Mouse (Mus musculus): ENCODE measurements around the gene Ace2. TPM values are rescaled to one million over a fixed set of nuclear protein-coding genes. Genes with fewer than 3 reads are reported as not detected.
A peak's percentile ranks its signal among the peaks of the same experiment; 100 is the strongest.

The Ace2 gene
- 62.6 and 62.8 TPM in 2 replicates for polyA plus RNA-seq (2015; fragmentation: Nextera tagmentation; extraction: Ambion mirVana)

DNA sequence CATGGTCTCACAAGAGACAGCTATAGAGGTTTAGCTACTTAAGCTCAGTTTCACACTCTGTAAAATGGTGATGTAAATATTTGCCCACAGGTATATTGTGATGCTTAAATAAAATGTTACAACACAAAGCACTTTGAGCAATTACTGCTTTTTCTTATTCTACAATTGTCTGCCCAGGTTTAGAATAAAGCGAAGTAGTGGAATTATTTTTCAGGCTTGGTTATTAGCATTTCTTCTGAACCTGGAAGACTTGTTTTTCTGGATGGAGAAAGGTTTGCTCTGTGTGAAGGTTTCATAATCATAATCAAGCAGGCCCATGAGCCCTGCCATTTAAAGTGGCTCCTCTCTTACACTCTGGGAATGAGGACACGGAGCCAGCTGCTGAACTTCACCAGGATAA is at the start of gene Ace2:
Gene Ace2 (plus strand): TSS at position 301 of the 400 bp plus-strand sequence.
- no peak within 1 kb of the TSS for H3K9ac ChIP-seq
- H3K27me3 ChIP-seq = peaks cover 37% of the 10 kb centered on the region; the same call in 1 of the 2 replicates
- no peaks in the 10 kb centered on the region for H3K9me3 ChIP-seq (replicated peaks)
- ATAC-seq (replicated peaks; ENCODE audit: low FRiP score) = no peak
- no peak within 1 kb of the TSS for H3K27ac ChIP-seq
- no peaks in the 10 kb centered on the region for H3K4me1 ChIP-seq
- 84% methylated on average over 2 of the region's 2 CpGs for WGBS
- H3K4me2 ChIP-seq = no peak within 1 kb of the TSS
- no peaks in the 10 kb centered on the region for H3K36me3 ChIP-seq
- no peak within 1 kb of the TSS for H3K4me3 ChIP-seq (replicated peaks)

DNA sequence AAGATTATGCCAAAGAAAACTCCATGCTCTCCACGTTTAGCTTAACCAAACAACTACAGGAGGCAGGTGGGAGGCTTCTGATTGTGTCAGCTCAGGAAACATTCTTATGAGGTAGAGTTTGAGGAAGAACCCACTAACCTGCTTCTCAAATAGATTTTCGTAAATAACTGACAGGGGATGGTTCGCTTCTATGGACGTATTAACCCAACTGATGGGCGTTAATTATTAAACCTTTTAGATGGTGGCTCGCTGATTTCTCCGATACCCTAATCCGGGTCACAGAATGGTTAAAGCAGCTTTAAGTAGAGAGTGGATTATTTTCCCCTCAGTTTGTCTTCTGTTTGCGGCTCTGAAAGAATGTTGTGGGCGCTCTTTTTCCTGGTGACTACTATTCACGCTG is 49.2 kb upstream of the Ace2 start:
- Histone ChIP-seq H3K4me2 (no peak overlapping the region), H3K9me3 (replicated peaks) (no peaks in the 10 kb centered on the region), H3K27me3 (peaks cover 36% of the 10 kb centered on the region), H3K36me3 (no peaks in the 10 kb centered on the region), H3K4me1 (no peaks in the 10 kb centered on the region), H3K27ac (peak overlapping the region; percentile 18; the same call in 1 of the 2 replicates), H3K9ac (no peak overlapping the region), H3K4me3 (replicated peaks) (no peak overlapping the region)
- 0 out of 2 replicates have a peak, but pooled peaks have one; percentile 18 for ATAC-seq (replicated peaks; ENCODE audit: low FRiP score)
- WGBS = 69% methylated on average over 11 of the region's 11 CpGs

DNA sequence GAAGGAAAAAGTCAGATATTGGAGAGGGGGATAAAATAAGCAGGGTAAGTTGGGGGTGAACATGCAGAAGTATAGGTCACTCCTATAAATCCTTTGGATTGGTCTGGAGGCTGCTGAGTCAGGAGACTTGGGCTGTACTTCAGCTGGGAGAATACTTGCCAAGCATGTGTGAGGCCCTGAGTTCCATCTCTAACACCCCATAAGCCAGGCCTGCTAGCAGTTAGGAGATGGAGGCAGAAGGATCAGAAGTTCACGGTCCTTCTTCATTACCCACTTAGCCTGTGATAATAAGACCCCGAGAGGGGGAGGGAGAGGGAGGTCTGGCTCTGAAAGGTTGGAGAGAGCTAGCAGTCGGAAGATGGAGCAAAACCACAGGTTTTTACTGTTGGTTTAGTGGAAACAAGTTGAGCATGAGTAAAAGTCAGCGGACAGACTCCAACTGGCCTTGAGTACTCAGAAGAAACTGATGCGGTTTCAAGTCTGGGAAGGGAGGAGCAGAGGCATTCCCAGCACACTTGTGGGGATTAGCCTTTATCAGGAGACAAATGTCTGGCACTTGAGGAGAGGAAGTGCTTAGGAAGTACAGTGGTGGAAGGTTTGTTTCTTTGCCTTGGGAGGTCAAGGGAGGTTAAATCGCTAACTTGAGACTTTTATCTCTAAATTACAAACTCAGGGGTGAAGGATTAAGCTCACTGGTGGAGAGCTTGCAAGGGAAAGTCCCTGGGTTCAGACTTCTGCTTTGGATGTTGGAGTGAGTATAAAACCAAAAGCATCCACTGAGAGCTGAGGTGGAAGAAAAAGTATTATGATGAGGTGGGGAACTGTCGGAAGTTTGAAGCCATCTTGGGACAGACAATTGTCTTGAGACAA is 46.6 kb upstream of the Ace2 start:
- H3K9ac ChIP-seq = no peak overlapping the region
- no peak overlapping the region for H3K4me3 ChIP-seq (replicated peaks)
- no peaks in the 10 kb centered on the region for H3K9me3 ChIP-seq (replicated peaks)
- peaks cover 40% of the 10 kb centered on the region for H3K27me3 ChIP-seq
- WGBS = 46% methylated on average over 7 of the region's 7 CpGs
- no peaks in the 10 kb centered on the region for H3K36me3 ChIP-seq
- no peak for ATAC-seq (replicated peaks; ENCODE audit: low FRiP score)
- no peak overlapping the region for H3K27ac ChIP-seq
- no peak overlapping the region for H3K4me2 ChIP-seq
- no peaks in the 10 kb centered on the region for H3K4me1 ChIP-seq

DNA sequence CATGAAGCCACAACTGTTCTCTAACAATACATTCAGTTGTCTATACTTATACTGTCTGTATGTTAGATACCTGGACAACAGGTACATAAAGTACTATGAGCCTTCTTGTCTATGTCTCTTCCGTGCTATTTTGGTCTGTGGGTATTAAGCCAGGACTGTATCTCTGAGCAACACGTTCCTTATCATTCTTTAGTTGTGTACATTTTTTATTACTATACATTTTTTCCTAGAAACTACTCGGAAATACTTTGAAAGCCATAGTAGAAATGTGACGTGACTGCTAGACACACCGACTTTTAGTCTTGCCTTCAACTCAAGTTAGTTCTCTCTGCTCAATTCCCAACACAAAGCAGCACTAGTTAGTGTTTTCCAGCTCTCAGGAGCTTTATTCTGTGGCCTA is 45.7 kb upstream of the Ace2 start:
- Histone ChIP-seq H3K9me3 (replicated peaks) (no peaks in the 10 kb centered on the region), H3K27ac (no peak overlapping the region), H3K4me2 (no peak overlapping the region), H3K9ac (no peak overlapping the region), H3K36me3 (no peaks in the 10 kb centered on the region), H3K27me3 (peaks cover 40% of the 10 kb centered on the region), H3K4me3 (replicated peaks) (no peak overlapping the region), H3K4me1 (no peaks in the 10 kb centered on the region)
- WGBS = 83% methylated on average over 5 of the region's 5 CpGs
- ATAC-seq (replicated peaks; ENCODE audit: low FRiP score) = no peak

DNA sequence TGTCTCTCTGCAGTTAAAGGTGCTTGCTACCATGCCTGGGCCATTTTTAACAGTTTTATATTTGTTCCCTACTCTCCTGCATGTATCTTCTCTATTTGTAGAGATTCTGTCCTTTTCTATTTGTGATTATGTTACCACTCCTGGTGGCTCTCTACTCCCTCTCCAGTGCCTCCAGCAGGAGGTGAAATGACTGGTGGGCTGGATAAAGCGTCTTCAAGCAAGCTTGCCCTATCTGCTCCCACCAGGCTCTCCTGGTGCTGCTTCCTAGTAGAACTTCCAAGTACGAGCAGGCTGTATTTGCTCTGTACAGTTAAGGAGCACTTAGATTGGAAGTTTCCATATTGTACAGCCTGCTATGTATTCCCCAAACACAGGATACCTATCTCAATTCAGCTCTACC is 43.3 kb upstream of the Ace2 start:
- H3K4me3 ChIP-seq (replicated peaks) = no peak overlapping the region
- no peak overlapping the region for H3K9ac ChIP-seq
- no peaks in the 10 kb centered on the region for H3K36me3 ChIP-seq
- no peaks in the 10 kb centered on the region for H3K9me3 ChIP-seq (replicated peaks)
- no peaks in the 10 kb centered on the region for H3K4me1 ChIP-seq
- H3K27ac ChIP-seq = no peak overlapping the region
- ATAC-seq (replicated peaks; ENCODE audit: low FRiP score) = no peak
- H3K4me2 ChIP-seq = no peak overlapping the region
- 80% methylated on average over 2 of the region's 2 CpGs for WGBS
- peaks cover 46% of the 10 kb centered on the region for H3K27me3 ChIP-seq

DNA sequence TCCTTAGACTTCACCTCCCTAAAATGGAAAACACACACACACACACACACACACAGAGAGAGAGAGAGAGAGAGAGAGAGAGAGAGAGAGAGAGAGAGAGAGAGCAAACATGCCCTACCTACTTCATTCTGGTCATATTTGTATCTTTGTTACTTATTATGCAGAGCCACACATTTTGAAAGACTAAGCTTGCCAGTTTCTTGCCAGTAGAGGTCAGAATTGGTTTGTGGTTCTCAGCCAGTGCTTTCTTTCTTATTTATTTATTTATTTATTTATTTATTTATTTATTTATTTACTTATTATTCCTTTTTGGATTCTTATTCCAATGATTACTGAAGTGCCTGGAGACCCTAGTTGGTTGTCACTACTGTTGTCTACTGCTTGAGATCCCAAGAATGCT is 37.6 kb upstream of the Ace2 start:
- Histone ChIP-seq H3K27me3 (peaks cover 26% of the 10 kb centered on the region), H3K4me1 (0 out of 2 replicates have a peak, but pooled peaks cover 3% of the 10 kb centered on the region), H3K36me3 (no peaks in the 10 kb centered on the region), H3K4me2 (no peak overlapping the region), H3K4me3 (replicated peaks) (no peak overlapping the region), H3K9ac (no peak overlapping the region), H3K9me3 (replicated peaks) (no peaks in the 10 kb centered on the region), H3K27ac (no peak overlapping the region)
- no peak for ATAC-seq (replicated peaks; ENCODE audit: low FRiP score)

DNA sequence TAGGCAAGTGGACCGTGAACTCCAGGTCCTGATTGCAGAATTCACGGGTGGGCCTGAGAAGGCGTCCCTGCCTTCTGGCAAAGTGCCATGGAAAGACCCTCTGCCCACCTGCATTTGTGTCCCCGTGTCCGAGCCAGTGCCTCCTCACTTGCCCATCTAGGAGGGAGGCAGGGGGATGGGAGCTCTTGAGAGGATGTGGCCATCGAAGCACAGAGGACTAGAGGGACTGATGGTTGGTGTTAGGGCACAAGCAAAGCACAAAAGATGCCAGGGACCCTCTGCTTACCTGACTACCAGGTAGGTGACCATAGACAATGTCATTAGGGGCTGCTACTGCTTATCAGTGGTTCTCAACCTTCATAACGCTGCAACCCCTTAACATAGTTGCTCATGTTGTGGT is 36.9 kb upstream of the Ace2 start:
- H3K9ac ChIP-seq = no peak overlapping the region
- no peak overlapping the region for H3K4me3 ChIP-seq (replicated peaks)
- no peaks in the 10 kb centered on the region for H3K36me3 ChIP-seq
- peaks cover 29% of the 10 kb centered on the region for H3K27me3 ChIP-seq
- no peak for ATAC-seq (replicated peaks; ENCODE audit: low FRiP score)
- WGBS = 82% methylated on average over 7 of the region's 7 CpGs
- H3K9me3 ChIP-seq (replicated peaks) = no peaks in the 10 kb centered on the region
- 0 out of 2 replicates have a peak, but pooled peaks cover 3% of the 10 kb centered on the region for H3K4me1 ChIP-seq
- H3K4me2 ChIP-seq = no peak overlapping the region
- no peak overlapping the region for H3K27ac ChIP-seq

DNA sequence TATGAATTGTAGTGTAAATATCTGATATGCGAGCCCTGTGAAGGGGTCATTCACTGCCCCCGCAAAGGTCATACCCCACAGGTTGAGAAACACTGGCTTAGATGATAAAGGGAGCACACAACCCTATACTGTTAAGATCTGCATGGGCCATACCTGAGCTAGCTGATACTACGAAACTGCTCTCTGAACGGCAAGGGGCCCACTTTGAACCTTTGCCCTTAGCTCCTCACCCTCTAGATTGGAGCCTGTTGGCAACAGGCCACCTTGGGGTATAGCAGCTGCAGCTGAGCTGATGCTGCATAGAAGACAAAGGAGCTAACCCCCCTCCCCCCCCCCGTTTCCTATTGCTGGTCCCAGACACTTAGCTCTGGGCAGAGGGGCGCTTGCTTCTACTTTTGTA is 36.5 kb upstream of the Ace2 start:
- no peak overlapping the region for H3K9ac ChIP-seq
- H3K27ac ChIP-seq = no peak overlapping the region
- H3K27me3 ChIP-seq = peaks cover 33% of the 10 kb centered on the region
- H3K4me3 ChIP-seq (replicated peaks) = no peak overlapping the region
- no peaks in the 10 kb centered on the region for H3K9me3 ChIP-seq (replicated peaks)
- no peak overlapping the region for H3K4me2 ChIP-seq
- H3K4me1 ChIP-seq = 0 out of 2 replicates have a peak, but pooled peaks cover 3% of the 10 kb centered on the region
- H3K36me3 ChIP-seq = no peaks in the 10 kb centered on the region
- WGBS = 62% methylated on average over 6 of the region's 6 CpGs
- ATAC-seq (replicated peaks; ENCODE audit: low FRiP score) = no peak

DNA sequence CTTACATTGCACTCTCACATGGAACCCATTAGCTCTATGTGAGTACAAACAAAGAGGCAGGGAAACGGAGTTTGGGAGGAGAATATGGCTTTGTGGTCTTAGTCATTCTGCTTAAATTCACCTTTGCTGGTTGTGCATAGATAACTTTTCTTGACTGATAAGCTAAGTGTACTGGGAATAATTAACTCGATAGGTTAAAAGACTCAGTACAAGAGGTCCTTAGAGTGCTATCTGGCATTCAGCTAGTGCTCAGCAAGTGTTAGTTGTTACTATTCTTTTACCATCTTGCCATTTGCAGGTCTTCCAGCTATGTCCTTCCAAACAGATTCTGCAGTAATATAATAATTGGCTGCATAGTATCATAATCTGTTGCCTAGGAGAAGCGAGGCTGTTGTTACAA is 28.0 kb upstream of the Ace2 start:
- Histone ChIP-seq H3K4me2 (no peak overlapping the region), H3K4me3 (replicated peaks) (no peak overlapping the region), H3K36me3 (no peaks in the 10 kb centered on the region), H3K4me1 (no peaks in the 10 kb centered on the region), H3K27ac (no peak overlapping the region), H3K27me3 (peaks cover 35% of the 10 kb centered on the region; the same call in 1 of the 2 replicates), H3K9me3 (replicated peaks) (no peaks in the 10 kb centered on the region), H3K9ac (no peak overlapping the region)
- ATAC-seq (replicated peaks; ENCODE audit: low FRiP score) = no peak
- 79% methylated on average over 3 of the region's 3 CpGs for WGBS

DNA sequence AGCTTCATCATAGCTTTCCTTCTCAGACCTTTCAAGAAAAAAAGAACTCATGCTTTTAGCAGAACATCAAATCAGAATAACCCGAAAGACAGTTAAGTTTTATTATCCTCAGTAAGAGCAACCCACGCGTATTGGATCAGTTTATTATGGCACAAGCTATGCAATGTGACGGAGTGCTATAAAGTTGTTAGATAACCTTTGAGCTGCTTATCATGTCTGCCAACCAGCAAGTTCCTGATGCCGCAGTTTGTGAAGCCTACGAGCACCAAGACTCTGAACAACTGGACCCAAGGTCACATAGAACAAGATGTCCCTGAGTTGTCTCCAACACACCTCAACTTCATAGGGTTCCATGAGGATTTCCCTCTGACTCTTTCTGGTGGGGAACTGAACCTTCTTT is 25.4 kb upstream of the Ace2 start:
- Histone ChIP-seq H3K27ac (no peak overlapping the region), H3K4me3 (replicated peaks) (no peak overlapping the region), H3K9me3 (replicated peaks) (no peaks in the 10 kb centered on the region), H3K4me2 (no peak overlapping the region), H3K36me3 (no peaks in the 10 kb centered on the region), H3K27me3 (peaks cover 26% of the 10 kb centered on the region; the same call in 1 of the 2 replicates), H3K9ac (no peak overlapping the region), H3K4me1 (no peaks in the 10 kb centered on the region)
- no peak for ATAC-seq (replicated peaks; ENCODE audit: low FRiP score)
- 62% methylated on average over 6 of the region's 6 CpGs for WGBS

DNA sequence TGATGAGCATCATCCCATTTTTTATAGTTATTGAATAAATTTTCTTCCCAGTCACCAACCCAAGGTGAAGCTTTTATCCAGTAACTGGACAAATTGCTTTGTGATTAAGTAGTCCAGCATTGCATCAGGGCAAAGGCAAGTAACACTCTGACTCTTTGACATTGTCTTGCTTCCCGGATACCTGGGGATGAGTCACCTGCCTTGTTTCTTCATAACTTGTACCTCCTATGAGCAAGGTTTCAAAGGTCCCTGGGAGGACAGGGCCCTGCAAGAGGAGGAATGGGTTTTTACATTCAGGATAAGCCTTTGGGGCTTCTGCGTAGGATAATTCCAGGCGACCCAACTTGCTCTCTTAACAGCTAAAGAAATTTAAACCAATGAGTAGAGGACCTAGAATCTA is 15.2 kb upstream of the Ace2 start:
- H3K27me3 ChIP-seq = peaks cover 19% of the 10 kb centered on the region; the same call in 1 of the 2 replicates
- H3K9ac ChIP-seq = no peak overlapping the region
- no peaks in the 10 kb centered on the region for H3K36me3 ChIP-seq
- H3K4me3 ChIP-seq (replicated peaks) = no peak overlapping the region
- H3K4me2 ChIP-seq = no peak overlapping the region
- ATAC-seq (replicated peaks; ENCODE audit: low FRiP score) = no peak
- no peaks in the 10 kb centered on the region for H3K4me1 ChIP-seq
- WGBS = 85% methylated on average over 3 of the region's 3 CpGs
- H3K9me3 ChIP-seq (replicated peaks) = no peaks in the 10 kb centered on the region
- no peak overlapping the region for H3K27ac ChIP-seq

DNA sequence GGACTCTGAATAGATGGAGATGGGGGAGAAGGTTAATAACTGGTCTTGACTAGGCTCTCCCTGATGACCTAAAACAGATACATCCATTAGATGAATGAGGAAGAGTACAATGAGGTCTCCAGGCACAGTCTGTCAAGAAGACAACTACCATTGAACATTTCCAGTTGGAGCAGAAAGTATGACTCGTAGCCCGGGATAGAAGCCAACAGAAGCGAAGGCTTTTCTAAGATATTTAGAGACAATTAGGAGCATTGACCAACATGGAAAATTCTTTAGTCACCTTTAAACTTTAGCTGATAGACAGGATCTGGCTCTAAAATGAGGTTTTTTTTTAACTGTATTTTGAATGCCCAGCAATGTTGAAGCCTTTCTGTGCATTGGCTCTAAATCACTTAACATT is 5.6 kb upstream of the Ace2 start:
- Histone ChIP-seq H3K4me1 (no peaks in the 10 kb centered on the region), H3K27me3 (peaks cover 38% of the 10 kb centered on the region), H3K9ac (no peak overlapping the region), H3K27ac (no peak overlapping the region), H3K4me2 (no peak overlapping the region), H3K9me3 (replicated peaks) (no peaks in the 10 kb centered on the region), H3K4me3 (replicated peaks) (no peak overlapping the region), H3K36me3 (no peaks in the 10 kb centered on the region)
- WGBS = 86% methylated on average over 3 of the region's 3 CpGs
- no peak for ATAC-seq (replicated peaks; ENCODE audit: low FRiP score)

All from kidney, embryonic 15.5 days (tissue).